Mouse (Mus musculus): ENCODE data around the gene Atg4b.
"Not testable (repeated sequence)": the region's sequence is repeated elsewhere in the genome, so short reads cannot be mapped to it uniquely, and the experiment has no call there.

Atg4b gene

GRCm38 (mm10) chr1:93835876-93836531 lies 84.7 kb downstream of the Atg4b start:
- in situ Hi-C loops (cut with MboI; ENCODE audit: low pct_unique_long_range_greater_than_20kb in 1 of 2, low sequenced_read_pairs in 2 of 2, unreplicated experiment in 1 of 2) = no loop called here

- in situ Hi-C loops (cut with MboI; ENCODE audit: low pct_unique_long_range_greater_than_20kb in 1 of 2, low sequenced_read_pairs in 2 of 2, unreplicated experiment in 1 of 2) = no loop called here
Measured at GRCm38 (mm10) chr1:93836532-93836913, 85.2 kb downstream of the Atg4b start.

GRCm38 (mm10) chr1:93837335-93837734 lies 86.0 kb downstream of the Atg4b start:
- in situ Hi-C loops (cut with MboI; ENCODE audit: low pct_unique_long_range_greater_than_20kb in 1 of 2, low sequenced_read_pairs in 2 of 2, unreplicated experiment in 1 of 2) = no loop called here

- in situ Hi-C loops (cut with MboI; ENCODE audit: low pct_unique_long_range_greater_than_20kb in 1 of 2, low sequenced_read_pairs in 2 of 2, unreplicated experiment in 1 of 2) = not testable (repeated sequence)
Measured at GRCm38 (mm10) chr1:93838569-93838968, 87.3 kb downstream of the Atg4b start.
